Mouse (Mus musculus) hematopoietic stem cell, adult 5-6 weeks (primary cell): ENCODE measurements around the gene Rab44. TPM values are rescaled to one million over a fixed set of nuclear protein-coding genes. Genes with fewer than 3 reads are reported as not detected.
"Not testable (repeated sequence)": the region's sequence is repeated elsewhere in the genome, so short reads cannot be mapped to it uniquely, and the experiment has no call there.

Source experiments
- ATAC-seq, 2 experiments: fragments of 125-278 bp in 1 of 2; replicated peaks in 1 of 2; 2 replicates each; pipeline ENCODE4 v1.8.0; 2016 to 2017; ENCODE audit warnings: inconsistent platforms in 2 of 2, mild to moderate bottlenecking in 2 of 2, moderate number of reproducible peaks in 2 of 2, low read depth in 1 of 2, moderate TSS enrichment in 1 of 2; ENCODE audit not compliant: low FRiP score in 2 of 2, poor library complexity in 2 of 2, severe bottlenecking in 2 of 2, insufficient read depth in 1 of 2, low TSS enrichment in 1 of 2
- total RNA-seq: library from RNA; stranded (forward); fragments of 172-1452, 232-1000 nt; gene quantifications from 2 replicates; pipeline ENCODE4 v1.2.3, GENCODE M21; 2017

Rab44 gene
- total RNA-seq, 1 experiment from 2014 or later, result 27.8 TPM

DNA sequence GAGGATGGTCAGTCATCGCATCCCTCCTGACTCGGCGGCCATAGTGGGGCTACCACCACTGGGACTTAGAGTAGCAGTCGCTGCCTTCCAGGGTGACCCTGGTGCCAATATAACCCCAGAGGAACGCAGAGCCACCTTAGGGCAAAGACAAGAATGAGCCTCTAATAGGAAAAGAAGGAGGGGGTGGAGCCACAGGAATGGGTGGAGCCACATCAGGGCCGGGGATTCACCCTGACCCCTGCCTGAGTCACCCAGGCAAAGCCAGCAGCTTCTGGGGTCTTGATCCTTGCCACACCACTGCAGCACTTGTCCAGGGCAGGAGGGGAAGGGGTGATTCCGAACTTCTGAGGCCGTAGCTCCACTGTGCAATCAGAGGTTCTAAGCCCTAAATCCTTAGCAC is 30.4 kb upstream of the Rab44 start:
- ATAC-seq, result no peak

DNA sequence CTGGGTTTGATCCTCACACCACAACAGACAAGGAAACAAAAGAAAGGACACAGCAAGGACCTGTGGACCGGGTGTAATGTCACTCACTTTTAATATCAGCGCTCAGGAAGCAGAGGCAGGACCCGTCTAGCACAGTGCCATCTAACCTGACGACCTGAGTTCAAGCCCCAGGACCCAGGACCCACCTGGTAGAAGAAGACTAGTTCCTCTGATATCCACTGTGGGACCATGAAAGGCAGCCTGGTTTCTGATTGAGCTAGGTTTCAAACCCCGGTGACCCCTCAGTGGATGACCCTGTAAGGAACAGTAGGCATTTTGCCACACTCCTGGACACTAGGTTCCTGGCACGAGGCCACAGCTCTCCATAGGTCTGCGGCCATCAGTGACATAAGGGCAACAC is 29.3 kb upstream of the Rab44 start:
- ATAC-seq, result no peak

- no peak for ATAC-seq
Measured at GRCm38 (mm10) chr17:29085266-29085665, 28.7 kb upstream of the Rab44 start.

DNA sequence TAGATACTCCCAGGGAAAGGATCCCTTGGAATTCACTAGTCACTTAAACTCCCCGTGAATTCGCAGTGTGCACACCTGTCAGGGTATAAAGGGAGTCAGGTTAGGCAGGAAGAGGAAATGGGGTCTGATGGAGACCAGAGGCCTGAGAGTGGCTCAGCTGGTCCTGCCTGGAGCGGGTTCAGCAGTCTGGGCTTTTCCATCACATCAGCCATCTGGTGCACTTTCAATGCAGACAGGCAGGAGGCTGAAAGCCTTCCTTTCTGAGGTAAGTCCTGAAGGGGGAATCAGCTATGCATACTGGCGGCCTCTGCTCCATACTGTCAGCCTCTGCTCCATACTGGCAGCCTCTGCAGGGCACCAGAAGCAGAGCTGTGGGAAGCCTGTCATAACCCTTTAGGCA is 27.0 kb upstream of the Rab44 start:
- ATAC-seq, result no peak

- ATAC-seq, result no peak
Measured at GRCm38 (mm10) chr17:29090776-29091175, 23.2 kb upstream of the Rab44 start, which contains the start of gene Cdkn1a. Gene Cdkn1a, plus strand, starts transcription at chr17:29090976.

- no peak for ATAC-seq
Measured at GRCm38 (mm10) chr17:29091348-29091944, 22.5 kb upstream of the Rab44 start.

DNA sequence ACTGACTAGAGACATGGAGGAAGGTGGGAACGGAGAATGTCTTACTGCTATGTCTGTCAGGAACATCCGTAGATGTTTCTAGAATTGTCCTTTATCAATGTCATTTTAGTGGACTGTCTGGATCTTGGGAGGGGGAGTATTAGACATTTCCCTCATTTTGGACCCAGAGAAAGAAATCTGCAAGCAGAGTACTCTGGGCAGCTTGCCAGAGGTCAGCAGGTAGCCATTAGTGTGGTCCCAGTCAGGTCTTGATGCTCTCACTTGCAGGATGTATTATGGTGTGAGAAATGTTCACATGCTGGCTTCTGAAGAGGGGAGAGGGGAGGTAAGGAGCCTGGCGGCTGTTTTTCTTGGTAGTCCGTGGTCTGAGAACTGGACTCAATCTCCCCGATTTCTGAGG is 21.4 kb upstream of the Rab44 start:
- ATAC-seq, result no peak

DNA sequence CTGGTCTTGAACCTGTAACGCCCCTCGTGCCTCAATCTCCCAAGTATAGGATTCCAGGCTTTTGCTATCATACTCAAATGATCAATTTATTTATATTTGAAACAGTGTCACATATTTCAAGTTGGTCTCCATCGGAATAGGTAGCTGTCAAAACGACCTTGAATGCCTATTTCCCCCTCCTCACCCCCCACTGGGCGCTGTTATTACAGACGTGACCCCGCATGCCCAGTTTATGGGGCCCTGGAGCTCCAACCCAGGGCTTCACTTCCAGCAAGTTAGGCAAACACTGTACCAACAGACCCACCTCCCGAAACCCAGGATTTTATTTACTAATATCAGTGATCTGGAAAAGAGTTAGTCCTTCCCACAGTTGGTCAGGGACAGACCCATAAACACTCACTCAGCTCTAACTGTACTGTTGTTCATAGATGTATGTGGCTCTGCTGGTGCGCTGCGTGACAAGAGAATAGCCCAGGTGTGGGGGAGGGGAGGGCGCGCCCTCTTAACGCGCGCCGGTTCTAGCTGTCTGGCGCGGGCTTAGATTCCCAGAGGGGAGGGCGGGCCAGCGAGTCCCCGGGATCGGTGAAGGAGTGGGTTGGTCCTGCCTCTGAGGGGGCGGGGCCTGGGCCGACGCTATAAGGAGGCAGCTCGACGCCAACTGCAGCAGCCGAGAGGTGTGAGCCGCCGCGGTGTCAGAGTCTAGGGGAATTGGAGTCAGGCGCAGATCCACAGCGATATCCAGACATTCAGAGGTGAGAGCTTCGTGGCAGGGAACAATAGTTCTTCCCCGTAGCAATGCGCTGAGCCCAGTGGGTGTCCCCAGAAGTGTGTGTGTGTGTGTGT is 20.6 kb upstream of the Rab44 start:
- ATAC-seq, result peak; percentile 65 to 67

- ATAC-seq, result no peak
Measured at GRCm38 (mm10) chr17:29093961-29094309, 20.0 kb upstream of the Rab44 start.

- ATAC-seq, result no peak
Measured at GRCm38 (mm10) chr17:29094310-29095181, 19.4 kb upstream of the Rab44 start.

GRCm38 (mm10) chr17:29095201-29095733 is 18.7 kb upstream of the Rab44 start:
- peak; percentile 90 to 91 for ATAC-seq

DNA sequence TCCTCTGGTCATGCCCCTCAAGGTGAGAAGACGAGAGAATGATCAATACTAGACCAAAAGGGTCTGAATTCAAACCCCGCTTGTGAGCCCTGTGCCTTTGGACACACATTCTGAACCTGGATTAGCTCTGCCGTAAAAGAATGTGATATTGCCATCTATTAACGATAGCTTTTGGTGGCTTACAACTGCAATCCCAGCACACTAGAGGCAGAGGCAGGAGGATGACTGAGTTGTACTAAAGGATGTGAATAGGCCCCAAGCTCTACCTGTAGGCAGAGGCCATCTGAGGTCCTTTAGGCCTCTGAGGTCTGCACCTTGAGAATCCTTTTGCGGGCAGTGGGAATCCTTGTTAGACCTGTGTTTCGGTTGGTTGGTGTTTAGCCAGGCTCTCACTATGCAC is 17.7 kb upstream of the Rab44 start:
- ATAC-seq, result no peak

DNA sequence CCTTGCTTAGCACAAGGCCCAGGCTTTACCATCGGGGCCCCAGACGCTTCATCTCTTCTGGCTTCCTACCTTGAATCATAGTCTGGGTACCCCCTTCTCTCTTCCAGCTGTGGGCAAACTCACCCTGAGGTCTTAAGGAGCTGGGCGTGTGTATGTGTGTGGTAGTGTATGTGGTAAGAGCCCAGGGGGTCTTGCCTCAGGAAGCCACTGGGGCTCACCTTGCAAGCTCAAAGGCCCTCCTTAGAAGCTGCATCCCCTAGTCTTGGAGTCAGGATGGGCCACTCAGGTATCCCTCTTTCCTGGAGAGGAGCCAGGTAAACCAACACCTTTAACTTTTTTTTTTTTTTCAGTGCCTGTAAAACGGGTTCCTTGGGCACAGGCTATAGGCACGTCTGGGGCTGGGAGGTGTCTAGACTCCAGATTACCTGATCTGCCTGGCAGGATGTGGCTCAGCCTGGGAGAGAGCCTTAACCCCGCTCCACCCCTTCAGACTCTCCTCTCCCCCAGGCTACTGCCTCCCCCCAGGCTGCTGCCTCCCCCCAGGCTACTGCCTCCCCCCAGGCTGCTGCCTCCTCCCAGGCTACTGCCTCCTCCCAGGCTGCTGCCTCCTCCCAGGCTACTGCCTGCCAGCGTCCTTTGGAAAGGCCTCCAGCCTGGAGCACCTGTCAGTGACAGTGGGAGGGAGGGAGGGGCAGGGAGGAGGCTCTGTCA is 16.9 kb upstream of the Rab44 start:
- ATAC-seq, result no peak

GRCm38 (mm10) chr17:29098291-29098690 is 15.7 kb upstream of the Rab44 start:
- no peak for ATAC-seq

GRCm38 (mm10) chr17:29099076-29099475 is 14.9 kb upstream of the Rab44 start:
- ATAC-seq, result no peak

GRCm38 (mm10) chr17:29100627-29101026 is 13.3 kb upstream of the Rab44 start:
- no peak for ATAC-seq

DNA sequence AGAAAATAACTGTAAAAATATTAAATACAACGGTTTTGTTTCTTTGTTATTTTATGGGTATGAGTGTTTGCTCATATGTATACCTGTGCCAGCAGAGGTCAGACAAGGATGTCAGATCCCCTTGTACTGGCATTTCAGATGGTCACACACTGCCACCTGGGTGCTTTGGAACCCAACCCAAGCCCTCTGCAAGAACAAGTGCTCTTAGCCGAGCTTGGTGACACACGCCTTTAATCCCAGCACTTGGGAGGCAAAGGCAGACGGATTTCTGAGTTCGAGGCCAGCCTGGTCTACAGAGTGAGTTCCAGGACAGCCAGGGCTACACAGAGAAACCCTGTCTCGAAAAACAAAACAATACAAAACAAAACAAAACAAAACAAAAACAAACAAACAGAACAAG is 3.6 kb upstream of the Rab44 start:
- not testable (repeated sequence) for ATAC-seq
